Mouse (Mus musculus): ENCODE measurements around the gene Gsg1.

- TF ChIP-seq CTCF (IDR thresholded peaks at IDR 0.05 in 2 of 3, conservative IDR thresholded peaks at IDR 0.05 in 1 of 3; ENCODE audit: control insufficient read depth in 1 of 3, insufficient read depth in 1 of 3, low read depth in 2 of 3, low read length in 3 of 3, poor library complexity in 1 of 3, severe bottlenecking in 1 of 3), result no peak
- TF ChIP-seq EP300 (IDR thresholded peaks at IDR 0.05; ENCODE audit: low read depth in 1 of 2, low read length in 2 of 2), result no peak
- TF ChIP-seq NELFE (IDR thresholded peaks at IDR 0.05; ENCODE audit: low read depth, low read length), result no peak
- TF ChIP-seq ZC3H11A (IDR thresholded peaks at IDR 0.05; ENCODE audit: low read depth, low read length), result no peak
- TF ChIP-seq USF1 (IDR thresholded peaks at IDR 0.05; ENCODE audit: low read depth, low read length), result no peak
- no peak for TF ChIP-seq GATA1 (IDR thresholded peaks at IDR 0.05; ENCODE audit: low read depth, low read length)
- TF ChIP-seq CHD1 (IDR thresholded peaks at IDR 0.05; ENCODE audit: low read depth, low read length), result no peak
- no peak for TF ChIP-seq POLR2A (IDR thresholded peaks at IDR 0.05; ENCODE audit: control insufficient read depth in 1 of 2, insufficient read depth in 1 of 2, low read depth in 1 of 2, low read length in 2 of 2, poor library complexity in 1 of 2)
- no peak for TF ChIP-seq ZNF384 (IDR thresholded peaks at IDR 0.05; ENCODE audit: low read depth, low read length)
- no peak for TF ChIP-seq ZKSCAN1 (IDR thresholded peaks at IDR 0.05; ENCODE audit: low read depth, low read length)
- no peak for TF ChIP-seq KAT2A (conservative IDR thresholded peaks at IDR 0.05; ENCODE audit: low read depth, low read length)
Observed at GRCm38 (mm10) chr6:135279856-135280255, 25.7 kb upstream of the Gsg1 start.

Data from MEL (cell line).